Mouse (Mus musculus): Measurements from ENCODE around the gene Vhl. TPM values are rescaled to one million over a fixed set of nuclear protein-coding genes. Genes with fewer than 3 reads are reported as not detected.
A peak's percentile ranks its signal among the peaks of the same experiment; 100 is the strongest.
"Not testable (repeated sequence)": the region's sequence is repeated elsewhere in the genome, so short reads cannot be mapped to it uniquely, and the experiment has no call there.

Vhl gene
- polyA plus RNA-seq, 1 experiment from 2014 or later: 36.1 TPM

DNA sequence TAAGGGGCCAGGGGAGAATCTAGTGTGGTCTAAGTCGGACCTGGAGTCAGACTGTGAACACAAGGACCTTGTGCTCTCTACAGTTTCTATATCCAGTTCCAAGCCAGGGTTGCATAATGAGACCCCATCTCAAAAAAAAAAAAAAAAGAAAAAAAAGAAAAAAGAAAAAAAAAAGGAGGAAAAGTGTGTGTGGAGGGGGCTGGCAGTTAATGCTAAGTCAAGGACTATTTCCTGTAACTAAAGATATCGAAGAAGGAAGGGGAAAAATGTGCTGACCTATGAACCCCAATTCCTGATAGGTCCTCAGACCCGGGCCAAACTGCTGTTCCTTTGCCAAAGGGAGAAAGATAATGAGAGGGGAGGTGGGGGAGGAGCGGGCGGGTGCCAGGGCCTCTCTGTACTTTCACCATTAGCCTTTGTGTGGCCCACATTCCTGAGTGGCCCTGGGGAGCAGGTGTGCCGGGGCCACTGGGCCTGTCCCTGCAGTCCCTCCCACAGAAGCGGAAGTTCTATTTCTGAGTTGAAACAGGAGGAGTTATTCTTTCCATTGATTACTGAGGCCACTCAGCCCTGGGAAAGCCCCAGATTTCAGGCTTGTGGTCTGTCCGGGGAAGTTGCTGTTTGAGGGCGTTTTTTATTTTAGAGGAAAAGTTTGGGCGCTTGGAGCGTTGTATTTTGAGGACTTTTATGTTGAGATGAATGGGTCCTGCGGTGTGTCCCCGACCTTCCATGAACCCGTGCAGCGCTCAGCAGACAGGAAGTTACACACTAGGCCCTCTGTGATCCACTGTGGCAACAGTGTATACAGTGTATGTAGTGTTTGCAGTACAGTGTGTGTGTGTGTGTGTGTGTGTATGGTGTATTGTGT lies 44.8 kb downstream of the Vhl start:
- ATAC-seq (replicated peaks; ENCODE audit: low FRiP score): peak; percentile 69
- Histone ChIP-seq H3K27me3 (no peaks in the 10 kb centered on the region), H3K4me3 (replicated peaks) (no peak overlapping the region), H3K36me3 (no peaks in the 10 kb centered on the region), H3K4me1 (peaks cover 29% of the 10 kb centered on the region), H3K9me3 (replicated peaks) (no peaks in the 10 kb centered on the region), H3K27ac (peak overlapping the region; percentile 52), H3K4me2 (no peak overlapping the region), H3K9ac (no peak overlapping the region)
- WGBS: 31% methylated on average over 15 of the region's 15 CpGs

DNA sequence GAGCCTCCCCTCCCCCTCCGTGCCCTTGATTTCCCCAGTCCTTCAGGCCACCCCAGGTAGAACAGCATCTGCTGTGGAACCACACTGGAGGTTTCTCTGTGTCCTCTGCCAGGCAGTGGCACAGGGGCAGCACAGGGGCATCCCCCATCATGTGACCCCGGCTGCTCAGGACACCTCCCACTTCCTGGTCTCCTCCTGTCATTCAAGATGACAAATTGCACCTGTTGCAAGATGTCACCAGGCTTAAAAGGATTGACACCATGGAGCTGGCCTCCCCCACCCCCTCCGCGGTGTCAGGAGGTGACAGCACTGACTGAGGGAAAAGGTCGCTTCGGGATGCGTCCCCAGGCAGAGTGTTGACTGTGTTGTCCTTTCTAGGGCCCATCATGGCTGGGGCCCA lies 46.1 kb downstream of the Vhl start:
- no peak overlapping the region for H3K9ac ChIP-seq
- no peaks in the 10 kb centered on the region for H3K27me3 ChIP-seq
- no peaks in the 10 kb centered on the region for H3K36me3 ChIP-seq
- H3K9me3 ChIP-seq (replicated peaks): no peaks in the 10 kb centered on the region
- ATAC-seq (replicated peaks; ENCODE audit: low FRiP score): no peak
- no peak overlapping the region for H3K4me3 ChIP-seq (replicated peaks)
- WGBS: 52% methylated on average over 7 of the region's 7 CpGs
- H3K27ac ChIP-seq: no peak overlapping the region
- no peak overlapping the region for H3K4me2 ChIP-seq
- peaks cover 29% of the 10 kb centered on the region for H3K4me1 ChIP-seq

- H3K4me2 ChIP-seq; H3K9ac ChIP-seq; H3K27ac ChIP-seq; H3K9me3 ChIP-seq (replicated peaks); ATAC-seq (replicated peaks; ENCODE audit: low FRiP score); H3K36me3 ChIP-seq; H3K4me3 ChIP-seq (replicated peaks); H3K27me3 ChIP-seq: not testable (repeated sequence)
- 100% methylated on average over 1 of the region's 1 CpGs for WGBS
- peaks cover 31% of the 10 kb centered on the region for H3K4me1 ChIP-seq
Observed at GRCm38 (mm10) chr6:113672029-113672428, 48.3 kb downstream of the Vhl start.

GRCm38 (mm10) chr6:113672989-113673388 lies 49.2 kb downstream of the Vhl start:
- H3K9ac ChIP-seq: no peak overlapping the region
- ATAC-seq (replicated peaks; ENCODE audit: low FRiP score): no peak
- peaks cover 29% of the 10 kb centered on the region for H3K4me1 ChIP-seq
- H3K27me3 ChIP-seq: no peaks in the 10 kb centered on the region
- no peak overlapping the region for H3K4me3 ChIP-seq (replicated peaks)
- 73% methylated on average over 6 of the region's 6 CpGs for WGBS
- H3K4me2 ChIP-seq: no peak overlapping the region
- H3K9me3 ChIP-seq (replicated peaks): no peaks in the 10 kb centered on the region
- no peak overlapping the region for H3K27ac ChIP-seq
- H3K36me3 ChIP-seq: no peaks in the 10 kb centered on the region

DNA sequence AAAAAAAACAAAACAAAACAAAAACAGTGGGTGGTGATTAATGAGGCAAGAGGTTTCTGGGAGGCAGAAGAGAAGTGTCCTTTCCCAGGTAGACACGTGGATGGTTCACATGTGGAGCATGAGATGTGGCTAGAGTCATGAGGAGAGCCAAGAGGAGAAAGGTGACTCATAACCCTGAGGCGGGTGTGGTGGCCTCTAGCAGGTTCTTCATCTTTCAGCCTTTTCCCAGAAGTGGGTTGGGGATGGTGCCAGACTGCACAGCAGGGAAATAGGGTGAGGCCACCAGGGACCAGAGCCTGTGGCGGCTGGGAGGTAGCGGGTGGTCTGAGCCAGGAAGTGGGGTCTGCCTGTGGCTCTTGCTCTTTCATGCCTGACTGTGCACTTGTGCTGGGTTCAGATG lies 51.5 kb downstream of the Vhl start:
- Histone ChIP-seq H3K36me3 (no peaks in the 10 kb centered on the region), H3K9ac (no peak overlapping the region), H3K27me3 (no peaks in the 10 kb centered on the region), H3K9me3 (replicated peaks) (no peaks in the 10 kb centered on the region), H3K4me3 (replicated peaks) (no peak overlapping the region), H3K4me2 (no peak overlapping the region), H3K27ac (no peak overlapping the region), H3K4me1 (peaks cover 9% of the 10 kb centered on the region)
- no peak for ATAC-seq (replicated peaks; ENCODE audit: low FRiP score)
- 68% methylated on average over 4 of the region's 4 CpGs for WGBS

DNA sequence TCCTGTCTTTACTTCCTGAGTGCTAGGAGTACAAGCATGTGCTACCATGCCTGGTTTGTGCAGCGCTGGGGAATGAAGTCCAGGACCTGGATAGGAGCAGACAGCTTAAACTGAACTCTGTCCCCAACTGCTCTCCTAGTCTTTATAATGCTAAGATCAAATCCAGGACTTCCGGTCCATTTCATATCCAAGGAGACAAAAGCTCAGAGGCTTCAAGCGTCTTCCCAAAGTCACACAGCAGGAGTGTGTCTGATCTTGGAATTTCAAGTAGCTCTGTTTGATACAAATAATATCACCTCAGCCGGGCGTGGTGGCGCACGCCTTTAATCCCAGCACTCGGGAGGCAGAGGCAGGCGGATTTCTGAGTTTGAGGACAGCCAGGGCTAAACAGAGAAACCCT lies 52.2 kb downstream of the Vhl start:
- H3K4me1 ChIP-seq: peaks cover 9% of the 10 kb centered on the region
- H3K9ac ChIP-seq: no peak overlapping the region
- WGBS: 95% methylated on average over 9 of the region's 9 CpGs
- no peaks in the 10 kb centered on the region for H3K36me3 ChIP-seq
- H3K27me3 ChIP-seq: no peaks in the 10 kb centered on the region
- ATAC-seq (replicated peaks; ENCODE audit: low FRiP score): no peak
- no peak overlapping the region for H3K4me3 ChIP-seq (replicated peaks)
- H3K9me3 ChIP-seq (replicated peaks): no peaks in the 10 kb centered on the region
- H3K27ac ChIP-seq: no peak overlapping the region
- no peak overlapping the region for H3K4me2 ChIP-seq

GRCm38 (mm10) chr6:113677070-113677734 lies 53.4 kb downstream of the Vhl start:
- WGBS: 31% methylated on average over 14 of the region's 14 CpGs

DNA sequence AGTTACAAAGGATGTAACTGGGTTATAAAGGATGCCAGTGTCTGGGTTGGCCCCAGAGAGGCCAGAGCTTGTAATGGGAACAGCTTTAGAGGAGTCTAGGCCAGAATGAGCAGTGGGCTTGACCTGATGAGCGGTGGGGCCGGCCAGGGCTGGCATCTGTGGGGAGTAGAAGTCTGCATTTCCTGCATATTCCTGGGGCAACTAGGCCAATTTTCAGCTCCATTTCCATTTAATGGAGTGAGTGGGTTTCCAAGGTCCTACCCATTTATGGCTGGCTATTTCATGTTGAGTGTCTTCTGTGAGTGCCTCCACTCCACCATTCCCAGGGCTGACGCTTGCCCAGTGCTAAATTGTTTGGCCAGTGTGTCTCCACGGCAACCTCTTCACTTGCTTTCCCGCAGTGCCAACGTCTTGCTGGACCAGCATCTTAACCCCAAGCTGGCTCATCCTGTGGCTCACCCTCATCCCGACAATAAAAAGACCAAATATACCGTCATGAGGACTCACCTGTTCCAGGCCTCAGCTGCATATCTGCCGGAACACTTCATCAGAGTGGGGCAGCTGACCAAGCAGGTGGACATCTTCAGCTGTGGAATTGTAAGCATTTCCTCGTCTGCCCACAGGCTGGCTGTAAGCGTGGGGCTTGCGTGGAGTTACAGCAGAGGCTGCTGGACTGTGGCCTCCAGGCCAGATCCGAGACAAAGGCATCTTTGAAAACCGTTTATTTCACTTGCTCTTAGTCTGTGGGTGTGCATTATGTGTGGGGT lies 54.7 kb downstream of the Vhl start:
- Histone ChIP-seq H3K9ac (no peak overlapping the region), H3K27me3 (no peaks in the 10 kb centered on the region), H3K4me3 (replicated peaks) (no peak overlapping the region), H3K9me3 (replicated peaks) (no peaks in the 10 kb centered on the region), H3K4me1 (peaks cover 9% of the 10 kb centered on the region), H3K4me2 (no peak overlapping the region), H3K27ac (no peak overlapping the region), H3K36me3 (no peaks in the 10 kb centered on the region)
- WGBS: 80% methylated on average over 14 of the region's 14 CpGs
- no peak for ATAC-seq (replicated peaks; ENCODE audit: low FRiP score)

More at GRCm38 (mm10) chr6:113677070-113677734, 53.4 kb downstream of the Vhl start:
- Histone ChIP-seq H3K9ac (no peak overlapping the region; the same call in 1 of the 2 replicates), H3K4me1 (peaks cover 9% of the 10 kb centered on the region), H3K4me2 (no peak overlapping the region), H3K9me3 (replicated peaks) (no peaks in the 10 kb centered on the region), H3K4me3 (replicated peaks) (no peak overlapping the region), H3K27me3 (no peaks in the 10 kb centered on the region), H3K36me3 (no peaks in the 10 kb centered on the region), H3K27ac (no peak overlapping the region)
- no peak for ATAC-seq (replicated peaks; ENCODE audit: low FRiP score)

- no peak overlapping the region for H3K27ac ChIP-seq
- peaks cover 9% of the 10 kb centered on the region for H3K4me1 ChIP-seq
- no peak overlapping the region for H3K4me3 ChIP-seq (replicated peaks)
- H3K36me3 ChIP-seq: no peaks in the 10 kb centered on the region
- ATAC-seq (replicated peaks; ENCODE audit: low FRiP score): no peak
- H3K4me2 ChIP-seq: no peak overlapping the region
- WGBS: 86% methylated on average over 9 of the region's 9 CpGs
- no peaks in the 10 kb centered on the region for H3K27me3 ChIP-seq
- no peak overlapping the region for H3K9ac ChIP-seq
- H3K9me3 ChIP-seq (replicated peaks): no peaks in the 10 kb centered on the region
Observed at GRCm38 (mm10) chr6:113679993-113680566, 56.3 kb downstream of the Vhl start.

Data from kidney, embryonic 15.5 days (tissue).